Mouse (Mus musculus) gastrocnemius, adult 8-10 months (tissue): ENCODE data around the gene Adm. TPM values are rescaled to one million over a fixed set of nuclear protein-coding genes. Genes with fewer than 3 reads are reported as not detected.
"Not testable (repeated sequence)": the region's sequence is repeated elsewhere in the genome, so short reads cannot be mapped to it uniquely, and the experiment has no call there.

Experiments
- DNase-seq, 2 experiments: peaks; one replicate each; pipeline ENCODE4 v3.0.0; 2022; ENCODE audit warnings: low spot score in 2 of 2
- total RNA-seq, 4 experiments: library from RNA; stranded (reverse); gene quantifications; 2 replicates each; pipeline ENCODE4 v1.2.4; 2022

Adm gene
- total RNA-seq, 4 experiments from 2014 or later = 2.0 to 4.2 (median 2.5) TPM

GRCm38 (mm10) chr7:110628611-110629354, 1.3 kb downstream of the Adm start:
- no peak for DNase-seq

GRCm38 (mm10) chr7:110629892-110630666, 2.6 kb downstream of the Adm start:
- DNase-seq = peak; percentile 73 to 75

- no peak for DNase-seq
Measured at GRCm38 (mm10) chr7:110631136-110631888, 3.9 kb downstream of the Adm start.

GRCm38 (mm10) chr7:110635929-110636328, 8.5 kb downstream of the Adm start:
- no peak for DNase-seq

GRCm38 (mm10) chr7:110636559-110636958, 9.1 kb downstream of the Adm start:
- no peak for DNase-seq

GRCm38 (mm10) chr7:110638305-110639110, 11.0 kb downstream of the Adm start:
- no peak for DNase-seq

- DNase-seq = no peak
Measured at GRCm38 (mm10) chr7:110639291-110639915, 11.9 kb downstream of the Adm start.

GRCm38 (mm10) chr7:110639958-110640357, 12.5 kb downstream of the Adm start:
- DNase-seq = not testable (repeated sequence)

- no peak for DNase-seq
Measured at GRCm38 (mm10) chr7:110645311-110645710, 17.9 kb downstream of the Adm start.

- DNase-seq = no peak
Measured at GRCm38 (mm10) chr7:110645859-110646258, 18.4 kb downstream of the Adm start.

GRCm38 (mm10) chr7:110646611-110647407, 19.3 kb downstream of the Adm start:
- DNase-seq = no peak

GRCm38 (mm10) chr7:110647559-110648454, 20.3 kb downstream of the Adm start:
- no peak for DNase-seq

- peak in 1 of 2 experiments; percentile 25 for DNase-seq
Measured at GRCm38 (mm10) chr7:110648455-110649085, 21.1 kb downstream of the Adm start.

- no peak for DNase-seq
Measured at GRCm38 (mm10) chr7:110649133-110649987, 21.9 kb downstream of the Adm start.

GRCm38 (mm10) chr7:110650491-110650890, 23.0 kb downstream of the Adm start:
- DNase-seq = no peak

GRCm38 (mm10) chr7:110651091-110651490, 23.6 kb downstream of the Adm start:
- no peak for DNase-seq

GRCm38 (mm10) chr7:110655230-110655629, 27.8 kb downstream of the Adm start:
- no peak for DNase-seq
